Mouse (Mus musculus) ES-Bruce4 (cell line): Measurements from ENCODE around the gene 1700066M21Rik. TPM values are rescaled to one million over a fixed set of nuclear protein-coding genes. Genes with fewer than 3 reads are reported as not detected.
A peak's percentile ranks its signal among the peaks of the same experiment; 100 is the strongest.

Experiments
- H3K27ac ChIP-seq: 2 replicates; pipeline ENCODE4 v1.5.1; 2012; ENCODE audit warnings: low read length, inconsistent platforms; ENCODE audit not compliant: insufficient read depth
- H3K27me3 ChIP-seq: 2 replicates; pipeline ENCODE4 v1.6.1; 2012; ENCODE audit warnings: mild to moderate bottlenecking, low read length, inconsistent platforms; ENCODE audit not compliant: control insufficient read depth, poor library complexity, insufficient read depth, severe bottlenecking
- H3K36me3 ChIP-seq: 2 replicates; pipeline ENCODE4 v1.6.1; 2012; ENCODE audit warnings: inconsistent platforms, mild to moderate bottlenecking, low read length, moderate library complexity; ENCODE audit not compliant: control insufficient read depth, poor library complexity, insufficient read depth, severe bottlenecking
- H3K4me1 ChIP-seq: one replicate; pipeline ENCODE4 v1.8.1; 2011; ENCODE audit warnings: low read length; ENCODE audit not compliant: control insufficient read depth, insufficient read depth
- H3K4me3 ChIP-seq: 2 replicates; pipeline ENCODE4 v1.5.1; 2011; ENCODE audit warnings: low read depth, mild to moderate bottlenecking, low read length
- H3K9ac ChIP-seq: 2 replicates; pipeline ENCODE4 v1.6.1; 2012; ENCODE audit warnings: low read depth, mild to moderate bottlenecking, inconsistent platforms; ENCODE audit not compliant: poor library complexity, severe bottlenecking
- H3K9me3 ChIP-seq: replicated peaks from 2 replicates; pipeline ENCODE4 v1.6.1; 2012; ENCODE audit warnings: mild to moderate bottlenecking, low read length, inconsistent platforms; ENCODE audit not compliant: control insufficient read depth, poor library complexity, insufficient read depth, severe bottlenecking
- CTCF ChIP-seq: IDR thresholded peaks from one replicate; pipeline ENCODE4 v1.8.1; 2011; ENCODE audit warnings: low read depth, low read length
- EP300 ChIP-seq: IDR thresholded peaks from 2 replicates; pipeline ENCODE4 v1.6.1; 2011; ENCODE audit warnings: low read depth, low read length; ENCODE audit not compliant: insufficient read depth
- POLR2A ChIP-seq: IDR thresholded peaks from one replicate; pipeline ENCODE4 v1.8.1; 2011; ENCODE audit warnings: low read length; ENCODE audit not compliant: insufficient read depth
- polyA plus RNA-seq: library from polyadenylated mRNA; stranded (reverse); fragments of >200 nt; gene quantifications from 2 replicates; pipeline ENCODE4 v1.2.4, GENCODE M21; 2011; ENCODE audit warnings: low read depth; ENCODE audit not compliant: missing spikeins, insufficient read depth, insufficient read length

The 1700066M21Rik gene
- polyA plus RNA-seq, 1 experiment, result 6.1 TPM

DNA sequence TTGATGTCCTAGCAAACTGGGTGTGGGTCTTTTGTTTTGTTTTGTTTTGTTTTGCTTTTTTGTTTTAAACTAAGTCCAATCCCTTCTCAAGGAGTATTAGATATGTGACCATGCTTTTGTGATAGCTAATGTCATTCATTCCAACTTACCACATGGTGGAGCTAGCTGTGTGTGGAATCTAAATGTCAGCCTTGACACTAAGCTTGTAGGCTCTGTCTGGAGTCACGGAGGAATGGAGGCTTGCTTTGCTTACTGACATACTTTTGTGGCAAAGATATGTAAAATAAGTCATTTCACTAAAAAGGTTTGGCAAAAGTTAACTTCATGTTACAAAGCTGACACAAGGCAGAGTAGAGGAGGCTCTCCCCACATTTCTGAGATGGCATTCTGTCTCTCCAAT lies 46.3 kb downstream of the 1700066M21Rik start:
- no peaks in the 10 kb centered on the region for H3K9me3 ChIP-seq
- H3K4me1 ChIP-seq, result no peaks in the 10 kb centered on the region
- TF ChIP-seq EP300, result no peak
- no peak for TF ChIP-seq POLR2A
- TF ChIP-seq CTCF, result no peak
- H3K36me3 ChIP-seq, result no peaks in the 10 kb centered on the region
- no peak overlapping the region for H3K27ac ChIP-seq
- H3K4me3 ChIP-seq, result no peak overlapping the region
- H3K9ac ChIP-seq, result no peak overlapping the region
- H3K27me3 ChIP-seq, result no peaks in the 10 kb centered on the region

DNA sequence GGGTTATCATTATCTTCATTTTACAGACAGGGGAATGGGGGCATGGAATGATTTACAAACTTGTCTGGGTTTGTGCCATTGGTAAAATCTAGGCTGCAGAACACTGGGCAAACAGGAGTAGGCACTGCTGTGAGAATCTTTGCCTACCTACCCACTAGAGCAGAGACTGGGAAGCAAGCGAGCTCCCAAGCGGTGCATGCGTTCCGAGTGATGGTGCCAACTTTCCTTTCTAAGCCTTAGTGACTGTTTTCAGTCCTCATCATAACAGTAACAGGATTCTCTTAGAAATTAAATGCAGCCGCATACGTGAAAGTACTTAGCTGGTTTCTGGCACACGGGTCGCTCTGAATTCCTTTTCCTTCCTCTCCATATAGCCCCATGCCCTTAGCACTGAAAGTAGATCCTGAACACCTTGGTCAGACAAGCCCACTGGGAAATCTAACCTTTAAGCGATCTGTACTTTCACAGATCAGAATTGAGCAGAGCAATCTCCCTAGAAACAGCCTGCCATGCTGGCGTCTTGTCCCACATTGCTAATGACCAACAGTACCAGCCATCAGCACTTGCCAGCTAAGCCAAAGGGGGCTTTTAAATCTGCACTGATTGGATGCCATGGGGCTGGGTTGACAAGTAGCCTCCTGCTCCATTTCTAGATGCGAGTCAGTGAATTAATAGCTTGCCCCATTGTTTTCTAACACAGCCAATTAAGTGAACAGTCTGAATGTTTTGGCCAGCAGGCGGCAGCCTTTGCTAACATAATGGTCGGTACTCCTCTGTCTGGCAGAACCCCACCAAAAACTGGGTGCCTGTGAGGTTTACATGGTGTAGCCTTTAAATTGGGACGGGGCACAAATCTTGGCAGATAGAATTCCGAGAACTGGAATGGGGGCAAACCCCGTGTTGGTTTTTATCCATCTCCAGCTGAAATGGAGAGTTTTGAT lies 51.2 kb downstream of the 1700066M21Rik start:
- Histone ChIP-seq H3K27ac (no peak overlapping the region), H3K27me3 (no peaks in the 10 kb centered on the region), H3K9me3 (no peaks in the 10 kb centered on the region), H3K9ac (no peak overlapping the region), H3K36me3 (no peaks in the 10 kb centered on the region), H3K4me3 (no peak overlapping the region), H3K4me1 (no peaks in the 10 kb centered on the region)
- TF ChIP-seq POLR2A (no peak), CTCF (peak; percentile 55)

DNA sequence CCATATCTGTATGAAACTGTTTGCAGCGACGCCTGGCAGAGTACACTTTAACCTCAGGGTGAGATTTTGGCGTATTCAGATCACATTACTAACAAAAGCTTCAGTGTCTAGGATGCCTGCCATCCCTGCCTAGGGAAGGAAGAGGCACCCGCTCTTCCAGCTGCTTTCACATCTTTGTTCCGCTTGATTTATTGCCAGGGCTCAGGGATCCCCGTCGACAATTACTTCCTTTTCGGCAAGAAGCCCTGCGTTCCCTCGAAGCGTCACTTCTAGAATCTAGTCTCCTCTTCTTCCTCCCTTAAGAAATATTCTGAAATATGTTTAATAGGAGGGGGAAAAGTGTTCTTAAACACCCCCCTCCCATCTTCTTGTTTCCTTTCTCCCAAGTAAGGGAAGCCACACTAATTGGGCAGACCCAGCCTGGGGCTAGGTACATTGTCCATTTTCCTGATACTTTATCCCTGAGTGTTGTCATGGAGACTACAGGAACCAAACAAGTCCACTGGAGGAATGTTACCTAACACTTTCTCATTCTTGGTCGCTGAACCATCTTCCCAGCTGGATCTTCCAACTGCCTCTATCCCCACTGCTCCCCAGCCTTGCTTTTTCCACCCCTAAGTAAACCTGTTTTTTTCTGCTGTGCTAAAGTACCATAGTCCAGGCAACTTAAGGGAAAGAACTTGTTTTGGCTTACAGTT lies 52.5 kb downstream of the 1700066M21Rik start:
- Histone ChIP-seq H3K27ac (no peak overlapping the region), H3K36me3 (no peaks in the 10 kb centered on the region), H3K9me3 (no peaks in the 10 kb centered on the region), H3K4me1 (no peaks in the 10 kb centered on the region), H3K9ac (no peak overlapping the region), H3K27me3 (no peaks in the 10 kb centered on the region), H3K4me3 (no peak overlapping the region)
- no peak for TF ChIP-seq EP300
- TF ChIP-seq POLR2A, result no peak
- TF ChIP-seq CTCF, result no peak

DNA sequence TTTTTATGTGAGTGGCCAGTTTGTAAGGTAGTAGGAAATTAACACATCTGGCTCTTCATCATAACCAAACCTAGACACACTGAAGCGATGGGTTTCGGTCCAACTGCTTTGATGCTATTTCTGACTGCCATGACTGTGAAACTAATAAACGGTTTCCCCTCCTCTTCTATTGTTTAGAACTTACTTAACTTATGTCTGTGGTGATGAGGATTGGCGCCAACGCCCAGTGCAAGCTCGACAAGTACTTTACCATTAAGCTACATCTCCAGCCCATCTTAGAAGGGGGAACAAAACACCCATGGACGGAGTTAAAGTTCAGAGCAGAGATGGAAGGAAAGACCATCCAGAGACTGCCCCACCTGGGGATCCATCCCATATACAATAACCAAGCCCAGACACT lies 55.7 kb downstream of the 1700066M21Rik start:
- H3K27me3 ChIP-seq, result no peaks in the 10 kb centered on the region
- H3K27ac ChIP-seq, result no peak overlapping the region
- H3K4me3 ChIP-seq, result no peak overlapping the region
- no peak for TF ChIP-seq POLR2A
- no peak overlapping the region for H3K9ac ChIP-seq
- no peaks in the 10 kb centered on the region for H3K9me3 ChIP-seq
- no peaks in the 10 kb centered on the region for H3K36me3 ChIP-seq
- no peaks in the 10 kb centered on the region for H3K4me1 ChIP-seq

Other genes with a start within 250 kb of the 1700066M21Rik start
- gene Maip1, start 28.7 kb downstream of the 1700066M21Rik start, polyA plus RNA-seq, result 10.7 and 11.4 TPM in 2 replicates
- gene Tyw5, start 29.5 kb downstream of the 1700066M21Rik start, polyA plus RNA-seq, result 25.9 and 34.4 TPM in 2 replicates